Mouse (Mus musculus): ENCODE data around the gene Plbd2. TPM values are rescaled to one million over a fixed set of nuclear protein-coding genes. Genes with fewer than 3 reads are reported as not detected.
A peak's percentile ranks its signal among the peaks of the same experiment; 100 is the strongest.

Plbd2 gene
- polyA plus RNA-seq, 1 experiment: 24.3 TPM

DNA sequence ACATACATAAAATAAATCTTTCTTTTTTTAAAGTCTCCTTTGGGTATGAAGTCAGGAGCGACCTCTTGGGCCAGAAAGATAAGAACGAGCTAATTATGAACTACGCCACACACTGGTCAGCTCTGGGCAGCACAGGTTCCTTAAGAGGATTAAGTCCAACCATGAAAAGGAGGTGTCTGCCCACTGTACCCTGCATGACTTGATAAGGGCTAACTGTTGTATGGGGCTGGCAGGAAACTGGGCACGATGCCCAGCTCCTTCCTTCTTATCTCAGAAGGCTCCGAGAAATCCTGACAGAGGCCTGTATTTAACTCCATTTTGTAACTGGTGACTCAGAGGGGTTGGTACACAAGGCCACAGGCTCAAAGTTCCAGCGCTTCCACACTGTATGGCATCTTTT lies 37.6 kb downstream of the Plbd2 start:
- Histone ChIP-seq H3K4me3 (replicated peaks) (peak overlapping the region; percentile 53), H3K36me3 (replicated peaks; ENCODE audit: low read length) (no peaks in the 10 kb centered on the region), H3K4me1 (peaks cover 27% of the 10 kb centered on the region), H3K27me3 (replicated peaks) (peaks cover 45% of the 10 kb centered on the region), H3K9me3 (peaks cover 23% of the 10 kb centered on the region)
- no peak for TF ChIP-seq FLI1 (IDR thresholded peaks at IDR 0.05; ENCODE audit: low read length)
- no peak for TF ChIP-seq GATA1 (IDR thresholded peaks at IDR 0.05; ENCODE audit: borderline replicate concordance, low read length)

DNA sequence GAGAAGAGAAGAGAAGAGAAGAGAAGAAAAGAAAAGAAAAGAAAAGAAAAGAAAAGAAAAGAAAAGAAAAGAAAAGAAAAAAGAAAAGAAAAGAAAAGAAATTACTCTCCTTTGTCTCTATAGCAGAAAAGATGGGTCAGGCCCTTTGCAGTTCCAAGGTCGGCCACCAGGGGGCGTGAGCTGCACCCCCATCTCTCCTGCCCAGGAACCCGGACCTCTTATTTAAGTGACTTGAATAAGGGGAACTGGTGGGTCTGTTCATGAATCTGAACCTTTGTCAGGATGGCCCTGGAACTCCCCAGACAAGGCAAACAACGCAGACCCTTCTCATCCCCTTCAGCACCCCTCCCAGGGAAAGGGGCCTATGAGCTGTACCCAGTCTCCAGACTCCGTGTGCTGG lies 38.4 kb downstream of the Plbd2 start:
- H3K4me1 ChIP-seq: peaks cover 24% of the 10 kb centered on the region
- H3K27me3 ChIP-seq (replicated peaks): peaks cover 53% of the 10 kb centered on the region
- no peaks in the 10 kb centered on the region for H3K36me3 ChIP-seq (replicated peaks; ENCODE audit: low read length)
- peaks cover 23% of the 10 kb centered on the region for H3K9me3 ChIP-seq
- no peak overlapping the region for H3K4me3 ChIP-seq (replicated peaks)
- no peak for TF ChIP-seq GATA1 (IDR thresholded peaks at IDR 0.05; ENCODE audit: borderline replicate concordance, low read length)
- no peak for TF ChIP-seq FLI1 (IDR thresholded peaks at IDR 0.05; ENCODE audit: low read length)

DNA sequence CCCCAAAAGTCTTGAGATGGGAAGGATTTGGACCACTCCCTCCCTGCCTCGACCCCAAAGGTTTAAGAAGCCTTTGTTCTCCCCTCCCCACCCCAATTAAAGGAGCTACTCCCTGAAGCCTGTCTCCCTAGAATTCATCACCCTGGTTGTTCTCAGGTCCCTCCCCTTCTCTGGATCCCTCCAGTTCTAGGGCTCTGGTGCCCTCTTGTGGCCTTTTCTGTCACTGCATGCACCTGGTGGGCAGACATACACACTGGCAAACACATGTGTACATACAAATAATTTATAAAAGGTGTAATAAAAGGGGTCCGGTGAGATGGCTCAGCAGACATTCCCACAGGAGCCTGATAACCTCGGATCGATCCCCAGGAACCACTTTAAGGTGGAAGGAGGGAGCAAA lies 39.1 kb downstream of the Plbd2 start:
- no peak overlapping the region for H3K4me3 ChIP-seq (replicated peaks)
- TF ChIP-seq GATA1 (IDR thresholded peaks at IDR 0.05; ENCODE audit: borderline replicate concordance, low read length) (no peak), FLI1 (IDR thresholded peaks at IDR 0.05; ENCODE audit: low read length) (no peak)
- peaks cover 24% of the 10 kb centered on the region for H3K4me1 ChIP-seq
- H3K27me3 ChIP-seq (replicated peaks): peaks cover 58% of the 10 kb centered on the region
- no peaks in the 10 kb centered on the region for H3K36me3 ChIP-seq (replicated peaks; ENCODE audit: low read length)
- H3K9me3 ChIP-seq: peaks cover 23% of the 10 kb centered on the region

DNA sequence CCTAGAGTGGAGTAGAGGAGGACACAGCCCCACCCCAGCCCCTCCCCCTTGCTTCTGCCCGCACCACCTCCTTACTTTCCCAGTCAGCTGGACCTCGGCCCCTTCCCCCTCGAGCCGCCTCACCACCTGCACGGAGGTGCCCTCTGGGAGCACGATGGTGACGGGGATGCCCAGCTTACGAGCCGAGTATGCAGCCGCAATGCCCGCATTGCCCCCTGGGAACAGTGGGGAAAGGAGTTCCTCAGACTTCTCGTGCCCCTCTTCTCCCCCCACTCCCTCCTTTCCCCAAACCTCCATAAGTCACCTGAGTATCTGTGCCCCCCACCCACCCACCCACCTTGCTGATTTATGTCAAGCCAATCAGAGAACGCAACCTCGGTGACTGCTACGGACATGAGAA lies 41.5 kb downstream of the Plbd2 start:
- no peak for TF ChIP-seq GATA1 (IDR thresholded peaks at IDR 0.05; ENCODE audit: borderline replicate concordance, low read length)
- TF ChIP-seq FLI1 (IDR thresholded peaks at IDR 0.05; ENCODE audit: low read length): no peak
- no peaks in the 10 kb centered on the region for H3K36me3 ChIP-seq (replicated peaks; ENCODE audit: low read length)
- no peak overlapping the region for H3K4me3 ChIP-seq (replicated peaks)
- peaks cover 26% of the 10 kb centered on the region for H3K4me1 ChIP-seq
- peaks cover 9% of the 10 kb centered on the region for H3K9me3 ChIP-seq
- H3K27me3 ChIP-seq (replicated peaks): peaks cover 63% of the 10 kb centered on the region

DNA sequence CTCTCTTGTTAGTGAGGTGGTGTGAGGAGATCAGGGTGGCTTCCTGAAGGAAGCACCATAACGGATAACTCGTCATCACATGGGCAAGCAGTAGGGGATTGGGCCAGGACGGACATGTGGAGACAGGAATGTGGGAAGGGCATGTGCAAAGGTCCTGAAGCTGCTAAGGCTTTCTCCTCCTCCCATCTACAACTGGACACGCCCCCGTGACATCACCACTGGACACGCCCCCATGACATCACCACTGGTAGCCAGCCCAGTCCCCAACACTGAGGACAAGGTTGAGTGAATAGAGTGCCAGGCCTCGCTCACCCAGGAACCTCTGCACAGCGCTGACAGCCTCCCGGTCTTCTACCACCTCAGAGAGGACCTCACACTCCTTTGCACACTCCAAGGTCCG lies 44.3 kb downstream of the Plbd2 start:
- H3K36me3 ChIP-seq (replicated peaks; ENCODE audit: low read length): no peaks in the 10 kb centered on the region
- H3K9me3 ChIP-seq: peaks cover 4% of the 10 kb centered on the region
- TF ChIP-seq GATA1 (IDR thresholded peaks at IDR 0.05; ENCODE audit: borderline replicate concordance, low read length): no peak
- no peak for TF ChIP-seq FLI1 (IDR thresholded peaks at IDR 0.05; ENCODE audit: low read length)
- peaks cover 9% of the 10 kb centered on the region for H3K4me1 ChIP-seq
- H3K27me3 ChIP-seq (replicated peaks): peaks cover 88% of the 10 kb centered on the region
- no peak overlapping the region for H3K4me3 ChIP-seq (replicated peaks)

DNA sequence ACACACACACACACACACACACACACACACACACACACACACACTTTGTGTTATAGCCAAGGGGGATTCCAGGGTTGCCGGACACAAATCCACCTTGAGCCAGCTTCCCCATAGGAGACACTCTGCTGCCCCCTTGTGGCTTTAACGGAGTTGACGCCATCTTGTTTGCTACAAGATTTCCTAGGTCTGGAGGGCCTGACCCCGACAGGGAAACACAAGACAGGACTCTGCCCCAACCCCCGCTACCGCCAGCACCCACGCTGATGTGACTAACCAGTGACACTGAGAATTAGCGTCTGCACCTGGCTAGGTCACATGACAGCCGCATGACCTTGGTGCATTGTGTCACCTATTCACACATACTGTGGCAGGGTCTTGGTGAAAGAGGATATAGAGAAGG lies 45.8 kb downstream of the Plbd2 start:
- Histone ChIP-seq H3K36me3 (replicated peaks; ENCODE audit: low read length) (no peaks in the 10 kb centered on the region), H3K4me1 (peaks cover 9% of the 10 kb centered on the region), H3K27me3 (replicated peaks) (peaks cover 88% of the 10 kb centered on the region), H3K4me3 (replicated peaks) (peak overlapping the region; percentile 65), H3K9me3 (no peaks in the 10 kb centered on the region)
- TF ChIP-seq FLI1 (IDR thresholded peaks at IDR 0.05; ENCODE audit: low read length): no peak
- no peak for TF ChIP-seq GATA1 (IDR thresholded peaks at IDR 0.05; ENCODE audit: borderline replicate concordance, low read length)

DNA sequence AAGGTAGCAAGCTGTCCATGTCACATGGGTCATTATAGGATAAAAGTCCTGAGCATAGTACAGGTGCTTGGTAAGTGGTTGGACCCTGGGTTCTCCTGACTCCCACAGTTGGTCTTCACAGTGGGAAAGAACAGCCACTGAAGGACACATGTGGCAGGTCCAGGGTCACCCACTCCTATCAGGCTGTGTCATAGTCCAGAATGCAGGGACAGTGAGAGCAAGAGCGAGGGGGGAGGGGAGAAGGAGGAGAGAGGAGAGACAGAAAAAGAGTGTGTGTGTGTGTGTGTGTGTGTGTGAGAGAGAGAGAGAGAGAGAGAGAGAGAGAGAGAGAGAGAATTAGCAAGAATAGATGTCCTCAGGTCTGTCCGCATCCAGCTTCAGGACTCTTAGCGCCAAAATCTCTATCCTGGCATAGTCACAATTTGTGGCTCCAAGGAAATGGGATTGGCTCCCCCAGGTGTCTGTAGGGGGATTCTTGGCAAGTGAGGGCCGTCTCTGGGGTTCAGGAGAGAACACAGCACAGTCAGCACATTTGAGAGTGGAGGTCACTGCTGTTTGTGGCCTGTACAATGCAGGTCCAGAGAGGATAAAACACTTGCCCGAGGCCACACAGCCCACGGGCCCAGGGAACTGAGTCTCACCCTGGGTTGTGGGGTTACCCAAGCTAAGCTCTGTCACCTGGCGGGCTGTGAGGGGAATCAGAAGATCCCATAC lies 46.4 kb downstream of the Plbd2 start:
- Histone ChIP-seq H3K27me3 (replicated peaks) (peaks cover 83% of the 10 kb centered on the region), H3K4me3 (replicated peaks) (no peak overlapping the region), H3K9me3 (no peaks in the 10 kb centered on the region), H3K4me1 (peaks cover 9% of the 10 kb centered on the region), H3K36me3 (replicated peaks; ENCODE audit: low read length) (no peaks in the 10 kb centered on the region)
- TF ChIP-seq GATA1 (IDR thresholded peaks at IDR 0.05; ENCODE audit: borderline replicate concordance, low read length): no peak
- TF ChIP-seq FLI1 (IDR thresholded peaks at IDR 0.05; ENCODE audit: low read length): no peak

DNA sequence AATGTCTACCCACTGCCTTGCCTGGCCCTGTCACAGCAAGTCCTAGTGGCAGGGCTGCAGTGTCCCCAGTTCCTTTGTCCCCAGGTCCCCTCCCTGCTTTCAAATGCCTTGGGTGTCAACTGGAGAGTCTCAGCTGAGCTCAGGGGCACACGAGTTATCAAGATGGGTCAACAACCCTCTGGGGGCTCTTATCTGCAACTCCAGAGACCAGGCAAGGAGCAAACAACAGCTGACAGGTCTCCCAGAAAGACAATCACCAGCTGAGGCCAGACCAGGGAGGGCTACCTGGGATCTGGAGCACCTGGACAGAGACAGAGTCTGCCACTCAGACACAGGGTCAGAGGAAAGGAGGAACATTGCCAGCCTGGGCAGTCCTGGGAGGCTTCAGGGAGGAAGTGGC lies 47.2 kb downstream of the Plbd2 start:
- no peak for TF ChIP-seq FLI1 (IDR thresholded peaks at IDR 0.05; ENCODE audit: low read length)
- TF ChIP-seq GATA1 (IDR thresholded peaks at IDR 0.05; ENCODE audit: borderline replicate concordance, low read length): no peak
- no peaks in the 10 kb centered on the region for H3K9me3 ChIP-seq
- peaks cover 9% of the 10 kb centered on the region for H3K4me1 ChIP-seq
- peaks cover 80% of the 10 kb centered on the region for H3K27me3 ChIP-seq (replicated peaks)
- H3K36me3 ChIP-seq (replicated peaks; ENCODE audit: low read length): no peaks in the 10 kb centered on the region
- no peak overlapping the region for H3K4me3 ChIP-seq (replicated peaks)

DNA sequence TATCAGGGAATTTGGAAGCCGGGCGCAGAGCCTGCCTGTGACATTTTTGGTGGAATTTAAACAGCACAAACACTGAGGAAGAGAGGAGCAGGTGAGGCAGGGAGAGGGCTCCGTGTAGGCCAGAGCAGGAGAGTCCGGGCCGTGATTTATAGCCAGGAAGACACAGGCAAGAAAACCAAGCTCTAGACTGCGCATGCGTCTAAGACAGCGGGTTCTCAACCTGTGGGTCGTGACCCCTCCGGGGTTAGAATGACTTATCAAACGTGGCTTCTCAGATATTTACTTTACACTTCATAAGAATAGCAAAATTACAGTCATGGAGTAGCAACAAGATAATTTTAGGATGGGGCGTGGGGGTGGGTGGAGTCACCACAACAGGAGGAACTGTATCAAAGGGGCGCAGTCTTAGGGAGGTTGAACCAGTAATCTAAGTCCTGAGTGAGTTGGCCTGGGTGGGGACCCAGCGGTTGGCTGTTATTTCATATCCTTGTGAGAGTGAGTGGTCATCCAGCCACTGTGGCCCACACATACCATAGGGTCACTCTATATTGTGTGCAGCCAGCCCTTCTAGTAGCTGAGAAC lies 48.6 kb downstream of the Plbd2 start:
- H3K4me3 ChIP-seq (replicated peaks): no peak overlapping the region
- H3K36me3 ChIP-seq (replicated peaks; ENCODE audit: low read length): no peaks in the 10 kb centered on the region
- TF ChIP-seq GATA1 (IDR thresholded peaks at IDR 0.05; ENCODE audit: borderline replicate concordance, low read length) (no peak), FLI1 (IDR thresholded peaks at IDR 0.05; ENCODE audit: low read length) (no peak)
- H3K9me3 ChIP-seq: no peaks in the 10 kb centered on the region
- peaks cover 9% of the 10 kb centered on the region for H3K4me1 ChIP-seq
- peaks cover 77% of the 10 kb centered on the region for H3K27me3 ChIP-seq (replicated peaks)

DNA sequence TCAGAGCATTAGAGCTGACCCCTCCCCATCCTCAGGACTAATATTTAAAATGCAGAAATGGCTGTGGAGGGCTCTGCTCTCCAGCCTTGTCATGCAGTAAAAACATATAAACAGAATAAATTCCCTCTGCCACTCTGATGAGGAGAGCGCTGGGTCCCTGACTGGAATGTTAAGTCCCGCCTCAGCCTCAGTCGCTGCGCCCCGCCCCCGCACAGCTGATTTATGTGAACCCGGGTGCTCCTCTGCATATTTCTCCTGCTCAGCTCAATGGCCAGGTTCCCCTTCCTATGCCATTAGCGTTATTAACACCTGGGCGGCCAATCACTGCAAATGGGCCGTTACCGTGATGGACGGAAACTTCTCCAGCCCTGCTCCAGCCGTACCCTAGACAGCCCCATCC lies 56.1 kb downstream of the Plbd2 start:
- Histone ChIP-seq H3K36me3 (replicated peaks; ENCODE audit: low read length) (no peaks in the 10 kb centered on the region), H3K4me3 (replicated peaks) (no peak overlapping the region), H3K4me1 (peaks cover 8% of the 10 kb centered on the region), H3K9me3 (peaks cover 4% of the 10 kb centered on the region; the same call in 1 of the 2 replicates), H3K27me3 (replicated peaks) (peaks cover 75% of the 10 kb centered on the region)
- TF ChIP-seq FLI1 (IDR thresholded peaks at IDR 0.05; ENCODE audit: low read length) (no peak), GATA1 (IDR thresholded peaks at IDR 0.05; ENCODE audit: borderline replicate concordance, low read length) (no peak)
